Mouse (Mus musculus): ENCODE measurements around the gene Haus6.
"Not testable (repeated sequence)": the region's sequence is repeated elsewhere in the genome, so short reads cannot be mapped to it uniquely, and the experiment has no call there.

The Haus6 gene

DNA sequence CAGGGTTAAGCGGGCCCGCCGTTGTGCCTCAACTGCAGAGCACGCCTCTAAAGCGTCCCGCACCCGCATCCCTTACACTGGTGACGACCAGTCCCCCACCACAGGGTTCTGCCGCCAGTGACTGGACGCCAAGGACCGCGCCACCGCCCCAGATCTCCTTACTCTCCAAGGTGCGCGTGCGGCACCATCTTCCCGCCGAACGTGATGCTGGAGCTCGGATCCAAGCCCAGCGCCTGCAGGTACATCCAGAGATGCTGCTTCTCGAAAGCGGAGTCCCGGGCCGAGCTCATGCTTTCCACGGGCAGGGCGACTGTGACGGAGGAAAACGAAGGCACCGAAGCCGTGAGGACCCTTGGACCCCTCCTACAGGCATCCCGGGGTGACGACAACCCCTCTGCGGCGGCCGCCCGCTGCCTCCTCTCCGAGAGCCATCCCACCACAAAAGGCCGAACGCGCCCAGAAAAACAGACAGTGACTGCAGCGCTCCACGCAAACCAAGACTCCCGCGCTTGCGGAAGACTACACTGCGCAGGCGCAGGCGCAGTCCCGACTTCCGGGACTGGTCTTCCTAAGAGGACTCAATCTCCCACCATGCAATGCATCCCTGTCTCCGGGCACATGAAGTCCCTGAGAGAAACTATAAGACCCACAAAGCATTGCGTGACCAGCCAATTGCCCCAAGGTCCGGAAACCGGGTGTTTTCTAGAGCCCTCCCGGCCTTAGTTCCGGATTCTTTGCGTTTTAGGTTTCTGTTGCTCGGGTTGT, at the start of gene Haus6:
TSS of gene Haus6 (minus strand) at position 532 of the 765 bp plus-strand sequence.
- peak; percentile 92 for DNase-seq (ENCODE audit: low spot score)

DNA sequence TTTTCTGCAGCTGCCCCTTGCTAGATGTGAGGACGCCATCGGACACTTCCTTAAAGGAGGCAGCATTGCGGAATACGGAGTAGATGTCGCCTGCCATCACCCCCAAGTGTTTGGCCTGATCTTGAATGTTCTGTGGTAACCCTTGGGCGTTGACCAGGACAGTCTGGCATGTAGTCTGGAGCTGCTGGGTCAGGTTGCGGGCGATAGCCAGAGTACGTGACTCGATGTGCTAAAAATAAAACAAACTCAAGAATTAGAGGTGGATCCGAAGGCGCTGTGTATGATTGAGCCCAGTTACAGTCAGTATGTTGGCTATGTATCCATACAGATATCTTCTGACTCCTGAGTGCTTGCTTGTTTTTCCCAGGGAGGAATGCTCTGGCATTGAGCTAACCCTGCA, 45.3 kb upstream of the Haus6 start:
- DNase-seq (ENCODE audit: low spot score), result no peak

DNA sequence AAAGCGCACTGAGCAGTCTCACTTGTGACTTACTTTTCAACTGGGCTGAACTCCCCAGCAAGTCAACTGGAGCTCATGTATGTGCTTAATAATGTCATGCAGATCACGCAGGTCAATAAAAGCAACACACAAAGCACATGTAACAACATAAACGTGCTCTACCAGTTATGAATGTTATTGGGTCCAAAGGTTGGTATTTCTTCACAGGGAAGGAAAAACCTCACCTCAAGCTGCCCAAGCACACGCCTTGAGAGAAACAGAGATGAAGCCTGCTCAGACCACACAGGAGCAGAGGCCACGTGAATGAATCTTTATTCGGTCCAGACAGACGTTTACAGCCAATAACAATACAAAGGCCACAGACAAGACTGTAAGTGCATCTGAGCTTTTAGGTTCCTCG, 44.6 kb upstream of the Haus6 start:
- not testable (repeated sequence) for DNase-seq (ENCODE audit: low spot score)

DNA sequence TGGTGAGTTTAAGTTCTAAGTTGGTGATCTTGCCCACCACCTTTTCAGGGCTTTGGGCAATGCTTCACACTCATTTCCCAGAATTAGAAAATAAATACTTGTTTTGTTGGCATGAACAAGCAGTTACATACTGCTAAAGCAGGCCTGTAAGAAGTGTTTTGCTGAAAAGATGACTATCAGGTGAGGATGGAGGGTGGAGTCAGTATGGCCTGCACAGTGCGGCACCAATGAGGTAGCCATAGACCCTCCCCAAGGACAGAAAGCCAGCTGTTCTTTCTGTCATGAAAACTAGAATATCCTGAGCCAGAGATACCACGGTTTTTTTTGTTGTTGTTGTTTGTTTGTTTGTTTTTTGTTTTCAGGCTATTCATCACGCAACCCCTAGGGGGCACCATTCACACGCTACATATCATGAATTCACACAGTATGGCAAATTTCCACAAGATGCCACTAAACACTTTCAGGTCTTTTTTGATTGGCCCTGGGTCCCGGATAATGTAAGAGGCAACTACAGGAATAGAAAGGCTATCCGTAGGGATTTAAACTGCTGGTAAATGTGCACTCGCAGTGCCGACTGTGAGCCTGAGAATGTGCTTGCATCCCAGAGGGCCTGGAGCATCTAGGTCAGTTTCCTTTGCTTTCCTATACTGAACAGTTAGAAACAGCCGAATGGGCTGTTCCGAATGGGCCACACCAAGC, 40.0 kb upstream of the Haus6 start:
- no peak for DNase-seq (ENCODE audit: low spot score)

DNA sequence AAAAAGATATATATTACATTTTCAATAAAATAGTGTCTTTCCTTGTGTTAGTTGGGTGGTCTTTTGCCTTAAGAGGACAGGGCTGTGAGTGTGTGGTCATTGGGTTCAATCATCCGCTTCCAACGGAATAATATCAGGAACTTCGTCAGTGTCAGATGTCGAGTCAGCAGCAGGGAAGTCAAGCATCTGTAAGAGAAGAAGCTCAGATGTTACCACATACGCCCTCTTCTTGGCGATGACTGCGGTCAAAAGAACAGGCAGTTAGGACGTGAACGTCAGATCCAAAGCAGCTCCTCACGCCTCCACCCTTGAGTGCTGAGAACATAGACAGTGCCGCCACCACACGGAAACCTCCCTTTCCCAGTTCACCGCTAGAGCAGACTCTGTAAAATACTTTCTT, 36.5 kb upstream of the Haus6 start:
- DNase-seq (ENCODE audit: low spot score), result not testable (repeated sequence)

DNA sequence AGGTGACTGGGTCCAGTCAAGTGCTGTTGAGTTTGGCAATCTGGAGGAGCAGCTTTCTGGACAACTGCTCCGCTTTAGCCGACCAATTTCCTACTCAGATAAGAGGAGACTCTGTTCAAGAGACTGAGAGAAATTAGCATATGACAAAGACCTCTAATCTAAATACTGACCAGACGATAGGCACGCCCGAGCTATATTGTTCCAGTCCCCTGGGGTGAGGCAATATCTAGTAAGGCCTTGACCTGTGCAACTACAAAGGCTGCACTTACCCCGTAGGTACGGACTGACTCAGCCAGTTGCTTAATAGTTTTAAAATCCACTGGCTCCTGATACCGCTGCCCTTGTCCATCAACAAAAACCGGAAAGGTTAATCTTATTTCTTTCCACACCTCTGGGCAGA, 25.7 kb upstream of the Haus6 start:
- DNase-seq (ENCODE audit: low spot score), result not testable (repeated sequence)

DNA sequence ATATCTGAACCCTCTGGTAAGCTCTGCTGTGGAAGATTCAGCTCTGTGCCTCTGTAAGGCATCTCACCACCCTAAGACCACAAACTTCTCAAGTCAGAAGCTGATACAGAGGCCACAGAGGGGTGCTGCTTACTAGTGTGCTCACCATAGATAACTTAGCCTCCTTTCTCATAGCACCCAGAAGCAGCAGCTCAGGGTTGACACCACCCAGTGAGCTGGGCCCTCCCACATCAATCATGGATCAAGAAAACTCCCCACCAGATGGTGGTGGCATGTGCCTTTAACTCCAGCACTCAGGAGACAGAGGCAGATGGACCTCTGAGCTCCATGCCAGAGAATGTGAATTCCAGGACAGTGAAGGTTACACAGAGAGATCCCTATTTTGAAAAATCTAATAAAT, 23.0 kb upstream of the Haus6 start:
- DNase-seq (ENCODE audit: low spot score), result not testable (repeated sequence)

DNA sequence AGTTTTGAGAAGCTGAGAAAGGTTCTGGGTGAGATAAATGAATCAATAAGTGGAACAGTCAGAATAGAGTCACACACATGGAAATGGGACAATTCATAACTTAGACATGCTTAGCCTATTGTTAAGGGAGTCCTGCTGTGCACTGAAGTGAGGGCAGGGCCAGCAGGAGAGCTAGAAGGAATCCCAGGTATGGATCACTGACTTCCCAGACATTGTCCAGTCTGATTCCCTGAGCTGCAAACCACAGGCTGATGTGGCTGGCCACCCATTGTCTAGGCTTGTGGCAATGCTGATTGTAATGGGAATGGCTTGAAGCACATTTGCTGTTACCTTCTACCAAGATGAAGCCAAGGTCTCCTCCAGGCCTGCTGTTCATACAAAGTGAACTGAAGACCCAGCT, 22.5 kb upstream of the Haus6 start:
- DNase-seq (ENCODE audit: low spot score), result not testable (repeated sequence)

DNA sequence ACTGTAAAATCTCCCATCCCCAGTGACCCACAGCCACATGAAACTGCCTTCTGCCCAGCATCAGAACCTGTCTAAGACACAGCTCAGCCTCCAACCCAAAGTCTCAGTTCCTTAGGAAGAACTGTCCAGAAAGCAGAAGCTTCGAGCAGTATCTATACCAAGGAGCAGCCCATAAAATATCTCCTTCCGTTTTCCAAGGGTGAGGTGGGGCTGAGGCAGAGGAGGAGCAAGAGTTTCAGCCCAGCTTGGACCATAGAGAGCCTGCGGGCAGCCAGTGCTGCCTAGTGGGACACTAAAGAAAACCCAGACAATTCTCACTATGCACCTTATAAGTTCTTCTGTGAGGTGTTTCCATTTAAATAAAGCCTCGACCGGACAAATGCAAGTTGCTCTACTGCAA, 20.7 kb upstream of the Haus6 start:
- not testable (repeated sequence) for DNase-seq (ENCODE audit: low spot score)

DNA sequence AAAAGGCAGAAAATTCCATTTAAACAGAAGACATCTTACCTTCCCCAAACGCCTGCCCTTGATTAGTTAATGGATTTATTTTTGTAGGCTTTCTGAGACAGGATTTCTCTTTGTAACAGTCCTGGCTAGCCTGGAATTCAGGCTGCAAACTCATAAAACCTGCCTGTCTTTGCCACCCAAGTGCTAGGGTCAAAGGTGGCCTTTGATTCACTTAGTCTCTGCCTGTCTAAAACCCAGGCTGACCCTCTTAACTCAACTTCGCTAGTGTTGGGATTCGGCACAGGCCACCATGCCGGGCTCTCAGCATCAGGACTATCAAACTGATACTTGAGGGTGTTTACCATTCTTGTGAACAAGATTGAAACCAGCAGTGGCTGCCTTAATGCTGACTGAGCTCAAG, 20.0 kb upstream of the Haus6 start:
- peak; percentile 16 for DNase-seq (ENCODE audit: low spot score)

DNA sequence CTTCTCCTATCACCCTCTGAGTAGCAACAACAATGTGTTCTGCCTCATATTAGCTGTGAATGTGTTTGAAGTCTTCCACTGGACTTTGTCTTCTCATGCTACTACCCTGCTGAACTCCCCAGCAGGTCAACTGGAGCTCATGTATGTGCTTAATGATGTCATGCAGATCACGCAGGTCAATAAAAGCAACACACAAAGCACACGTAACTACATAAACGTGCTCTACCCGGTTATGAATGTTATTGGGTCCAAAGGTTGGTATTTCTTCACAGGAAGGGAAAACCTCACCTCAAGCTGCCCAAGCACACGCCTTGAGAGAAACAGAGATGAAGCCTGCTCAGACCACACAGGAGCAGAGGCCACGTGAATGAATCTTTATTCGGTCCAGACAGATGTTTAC, 14.6 kb upstream of the Haus6 start:
- not testable (repeated sequence) for DNase-seq (ENCODE audit: low spot score)

DNA sequence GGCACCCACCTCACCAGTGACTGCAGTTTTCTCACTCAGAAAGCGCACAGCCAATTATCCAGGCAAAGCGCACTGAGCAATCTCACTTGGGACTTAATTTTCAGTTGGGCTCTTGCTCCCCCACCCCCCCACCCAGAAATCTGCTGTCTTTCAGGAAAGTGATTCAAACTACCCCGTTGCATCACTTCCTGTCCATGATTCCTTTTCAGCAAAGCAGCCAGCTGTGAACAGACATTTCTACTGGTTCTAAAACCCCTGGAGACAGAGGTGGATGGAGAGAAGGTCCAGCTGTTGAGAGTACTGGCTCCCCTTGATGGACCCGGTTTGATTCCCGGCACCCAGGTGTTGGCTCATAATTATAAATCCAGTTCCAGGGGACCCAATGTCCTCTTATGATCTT, 13.6 kb upstream of the Haus6 start:
- no peak for DNase-seq (ENCODE audit: low spot score)

DNA sequence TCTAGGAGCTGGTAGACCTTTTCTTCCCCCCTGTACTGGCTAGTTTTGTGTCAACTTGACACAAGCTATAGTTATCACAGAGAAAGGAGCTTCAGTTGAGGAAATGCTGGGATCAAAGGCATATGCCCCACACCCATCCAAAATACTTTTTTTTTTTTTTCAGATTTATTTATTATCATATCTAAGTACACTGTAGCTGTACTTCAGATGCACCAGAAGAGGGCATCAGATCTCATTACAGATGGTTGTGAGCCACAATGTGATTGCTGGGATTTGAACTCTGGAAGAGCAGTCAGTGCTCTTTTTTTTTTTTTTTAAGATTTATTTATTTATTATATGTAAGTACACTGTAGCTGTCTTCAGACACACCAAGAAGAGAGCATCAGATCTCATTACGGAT, 10.7 kb upstream of the Haus6 start:
- not testable (repeated sequence) for DNase-seq (ENCODE audit: low spot score)

DNA sequence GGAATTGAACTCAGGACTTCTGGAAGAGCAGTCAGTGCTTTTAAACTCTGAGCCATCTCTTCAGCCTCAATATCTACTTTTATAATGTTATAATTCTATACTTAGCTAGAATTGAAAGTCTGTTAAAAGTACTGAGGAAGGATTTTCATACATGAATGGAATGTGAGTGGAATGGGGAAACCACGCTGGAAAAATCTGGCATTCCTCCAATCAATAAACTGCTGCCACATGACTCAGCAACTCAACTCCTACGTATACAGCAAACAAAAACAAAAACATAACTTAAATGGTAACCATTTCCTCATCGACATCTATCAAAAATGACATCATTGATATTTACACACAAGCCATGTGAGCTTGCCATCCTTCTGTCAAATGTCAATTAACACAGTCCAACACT, 10.3 kb upstream of the Haus6 start:
- no peak for DNase-seq (ENCODE audit: low spot score)

DNA sequence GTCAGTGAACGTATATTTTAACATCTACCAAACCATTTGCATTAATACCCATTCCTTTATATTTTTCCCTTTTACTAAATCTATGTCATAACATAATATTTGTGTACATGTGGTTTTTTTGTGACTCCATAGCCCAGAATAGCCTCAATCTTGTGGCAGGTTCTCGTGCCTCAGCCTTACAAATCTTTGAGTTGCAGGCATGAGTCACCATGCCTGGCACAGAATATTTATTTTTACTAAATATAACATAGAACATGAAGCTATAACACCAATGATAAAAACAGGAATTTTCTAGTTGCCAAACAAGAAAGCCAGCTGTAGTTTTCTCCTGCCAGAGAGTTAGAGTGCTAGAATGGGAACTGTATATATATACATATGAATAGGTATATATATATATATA, 8.7 kb upstream of the Haus6 start:
- no peak for DNase-seq (ENCODE audit: low spot score)

DNA sequence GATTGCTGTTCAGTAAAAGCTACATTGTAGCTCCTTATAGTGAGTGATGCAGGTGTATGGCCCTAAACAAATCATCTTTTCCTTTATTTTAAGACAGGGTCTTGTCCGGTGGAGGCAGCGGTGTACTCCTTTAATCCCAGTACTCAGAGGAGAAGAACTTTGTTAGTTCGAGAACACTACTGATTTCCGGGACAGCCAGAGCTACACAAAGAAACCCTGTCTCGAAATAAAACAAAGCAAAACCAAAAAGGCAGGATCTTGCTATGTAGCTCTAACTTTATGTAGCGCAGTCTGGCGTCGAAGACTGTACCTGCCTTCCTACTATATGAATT, 400 bp upstream of the Haus6 start:
- no peak for DNase-seq (ENCODE audit: low spot score)

DNA sequence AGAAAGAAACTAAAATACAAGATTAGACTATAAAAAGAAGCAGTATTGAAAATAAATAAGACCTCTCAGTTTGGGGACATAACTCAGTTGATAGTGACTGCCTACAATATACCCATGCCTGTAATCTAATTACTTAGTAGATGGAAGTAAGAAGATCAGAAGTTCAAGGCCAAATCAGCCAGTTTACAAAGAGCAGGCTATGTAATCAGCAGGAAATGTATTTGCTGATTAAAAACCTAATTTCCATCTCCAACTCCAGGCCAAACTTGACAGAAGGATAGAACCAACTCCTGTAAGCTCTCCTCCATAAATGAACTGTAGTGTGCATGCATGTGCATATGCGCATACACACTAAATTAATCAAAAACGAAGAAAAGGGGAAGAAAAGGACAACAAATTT, 20.6 kb downstream of the Haus6 start:
- DNase-seq (ENCODE audit: low spot score), result no peak

DNA sequence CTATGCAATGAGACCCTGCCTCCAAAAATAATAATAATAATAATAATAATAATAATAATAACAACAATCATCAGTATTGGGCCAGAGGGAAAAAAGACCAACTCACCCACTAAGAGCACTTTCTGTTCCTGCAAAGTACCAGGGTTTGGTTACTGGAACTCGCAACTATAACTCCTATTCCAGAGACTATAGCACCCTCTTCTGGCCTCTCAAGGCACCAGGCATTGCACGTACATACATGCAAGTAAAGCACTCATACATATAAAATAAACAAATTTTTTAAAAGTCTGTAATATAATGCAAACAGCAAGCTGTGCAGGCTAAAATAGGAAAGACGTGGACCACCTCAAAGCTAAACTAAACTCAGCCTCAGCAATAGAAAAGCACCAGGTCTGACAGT, 23.6 kb downstream of the Haus6 start:
- DNase-seq (ENCODE audit: low spot score), result no peak

DNA sequence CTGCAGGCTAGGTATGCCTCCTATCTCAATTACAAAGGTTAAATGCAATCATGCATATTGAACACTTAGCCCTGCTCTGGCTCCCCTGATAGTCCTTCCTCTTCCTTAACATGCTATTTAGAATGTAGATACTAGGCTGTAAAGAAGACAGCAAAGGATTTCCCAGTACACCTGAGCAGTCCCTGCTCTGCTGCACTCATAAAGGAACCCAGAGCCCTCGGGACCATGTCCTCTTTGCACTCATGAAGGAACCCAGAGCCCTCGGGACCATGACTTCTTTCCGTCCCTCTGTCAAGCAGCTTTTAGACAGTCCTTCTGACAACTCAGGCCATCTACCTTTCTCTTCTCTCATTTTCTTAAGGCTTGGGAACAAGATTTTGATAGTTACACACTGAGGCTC, 31.3 kb downstream of the Haus6 start:
- DNase-seq (ENCODE audit: low spot score), result no peak

DNA sequence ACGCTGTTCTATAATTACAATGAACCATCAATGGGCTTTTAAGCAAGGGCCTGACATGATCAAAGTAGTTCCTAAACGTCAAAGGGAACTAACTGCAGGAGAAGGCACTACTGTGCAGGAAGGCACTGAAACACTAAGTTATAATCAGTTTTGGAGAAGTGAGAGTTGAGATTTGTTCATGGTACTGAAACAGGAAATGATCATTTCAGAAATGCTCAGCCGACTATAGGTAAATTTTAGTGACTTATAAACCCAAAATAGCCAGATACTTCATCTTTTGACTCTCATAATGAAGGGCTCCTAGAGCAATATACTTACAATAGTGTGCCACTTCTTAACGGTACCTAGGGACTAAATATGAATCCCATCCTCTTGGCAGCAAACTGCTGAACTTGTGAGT, 31.8 kb downstream of the Haus6 start:
- DNase-seq (ENCODE audit: low spot score), result no peak

DNA sequence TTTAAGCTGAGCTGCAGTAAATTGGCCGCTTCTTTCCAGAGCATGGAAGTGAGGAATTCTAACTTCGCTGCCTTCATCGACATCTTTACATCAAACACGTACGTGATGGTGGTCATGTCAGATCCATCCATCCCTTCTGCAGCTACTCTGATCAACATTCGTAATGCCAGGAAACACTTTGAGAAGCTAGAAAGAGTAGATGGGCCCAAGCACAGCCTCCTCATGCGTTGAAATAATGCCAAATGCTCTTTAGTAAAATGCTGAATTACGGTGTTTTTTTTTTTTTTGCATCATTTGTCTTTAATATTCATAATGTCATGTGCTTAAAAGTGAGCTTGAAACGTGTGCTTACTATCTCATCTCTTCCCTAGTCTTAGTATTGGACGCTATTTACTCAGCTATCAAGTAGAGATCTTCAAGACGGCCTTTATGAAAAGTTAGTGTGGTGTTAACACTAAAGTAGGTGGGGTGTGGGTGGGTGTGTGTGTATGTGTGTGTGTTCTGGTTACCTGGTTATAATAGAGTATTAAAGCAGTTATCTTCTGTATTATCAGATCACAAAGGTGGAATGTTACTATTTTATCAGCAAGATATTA, 35.1 kb downstream of the Haus6 start:
- DNase-seq (ENCODE audit: low spot score), result no peak

DNA sequence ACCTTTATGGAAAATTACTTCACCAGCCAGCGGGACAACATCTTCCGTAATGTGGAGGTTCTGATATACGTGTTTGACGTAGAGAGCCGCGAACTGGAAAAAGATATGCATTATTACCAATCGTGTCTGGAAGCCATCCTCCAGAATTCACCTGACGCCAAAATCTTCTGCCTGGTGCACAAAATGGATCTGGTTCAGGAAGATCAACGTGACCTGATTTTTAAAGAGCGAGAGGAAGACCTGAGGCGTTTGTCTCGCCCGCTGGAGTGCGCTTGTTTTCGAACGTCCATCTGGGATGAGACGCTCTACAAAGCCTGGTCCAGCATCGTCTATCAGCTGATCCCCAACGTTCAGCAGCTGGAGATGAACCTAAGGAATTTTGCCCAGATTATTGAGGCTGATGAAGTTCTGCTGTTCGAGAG, 35.7 kb downstream of the Haus6 start:
- no peak for DNase-seq (ENCODE audit: low spot score)

DNA sequence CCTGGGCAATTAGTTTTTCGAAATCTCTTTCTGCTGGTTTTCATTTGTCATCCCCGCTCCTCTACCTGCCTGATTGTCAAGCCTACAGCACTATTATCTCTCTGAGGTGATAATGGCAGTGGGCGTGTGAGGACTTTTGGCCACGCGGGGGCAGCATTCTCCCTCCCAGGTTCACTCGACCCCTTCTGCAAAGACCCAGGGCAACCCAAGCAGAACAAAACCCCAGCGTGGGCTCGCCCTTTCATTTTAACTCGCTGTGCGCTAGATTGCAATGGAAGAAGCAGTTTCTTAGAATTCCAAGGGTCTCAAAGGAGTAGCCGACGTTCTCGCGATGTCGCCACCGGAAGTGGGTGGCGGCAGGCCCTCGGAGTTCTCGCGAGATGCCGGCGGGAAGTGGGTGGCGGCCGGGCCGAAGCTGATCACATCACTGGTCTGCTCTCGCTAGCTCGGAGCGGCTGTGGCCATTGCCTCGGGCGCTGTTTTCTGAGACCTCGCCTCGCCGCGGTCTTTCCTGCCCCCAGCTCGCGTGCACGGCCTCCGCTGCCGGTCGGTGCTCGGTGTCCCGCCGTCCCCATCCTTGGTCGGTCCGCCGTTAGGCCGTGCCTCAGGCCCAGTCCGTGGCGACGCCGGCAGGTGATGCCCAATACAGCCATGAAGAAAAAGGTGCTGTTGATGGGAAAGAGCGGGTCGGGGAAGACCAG, 36.4 kb downstream of the Haus6 start, which contains the start of gene Rraga:
TSS of gene Rraga (plus strand) at position 386 of the 701 bp plus-strand sequence.
- peak; percentile 95 for DNase-seq (ENCODE audit: low spot score)

Data from yolk sac, embryonic 10.5 days (tissue).